Mouse (Mus musculus): ENCODE data around the gene Adora2b.
"Not testable (repeated sequence)": the region's sequence is repeated elsewhere in the genome, so short reads cannot be mapped to it uniquely, and the experiment has no call there.

The Adora2b gene

DNA sequence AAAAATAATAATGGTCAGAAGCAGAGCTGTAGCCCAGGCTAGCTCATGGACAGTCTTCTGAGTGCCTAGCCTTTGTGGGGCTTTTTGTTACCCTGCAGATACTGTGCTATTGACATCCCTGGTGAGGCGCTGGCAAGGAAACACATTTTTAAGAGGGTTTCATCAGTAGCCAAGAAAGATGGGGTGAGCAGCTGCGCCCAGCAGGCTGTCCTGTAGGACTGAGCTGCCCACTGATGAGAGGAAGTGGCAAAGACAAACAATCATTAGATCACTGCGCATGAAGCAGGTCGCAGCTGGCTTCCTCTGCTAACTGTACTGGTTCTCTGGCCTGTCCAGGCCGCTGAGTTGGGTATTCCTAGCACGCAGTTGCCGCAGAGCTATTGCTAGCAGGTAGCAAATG lies 14.8 kb downstream of the Adora2b start:
- DNase-seq (ENCODE audit: low spot score in 2 of 2), result no peak

DNA sequence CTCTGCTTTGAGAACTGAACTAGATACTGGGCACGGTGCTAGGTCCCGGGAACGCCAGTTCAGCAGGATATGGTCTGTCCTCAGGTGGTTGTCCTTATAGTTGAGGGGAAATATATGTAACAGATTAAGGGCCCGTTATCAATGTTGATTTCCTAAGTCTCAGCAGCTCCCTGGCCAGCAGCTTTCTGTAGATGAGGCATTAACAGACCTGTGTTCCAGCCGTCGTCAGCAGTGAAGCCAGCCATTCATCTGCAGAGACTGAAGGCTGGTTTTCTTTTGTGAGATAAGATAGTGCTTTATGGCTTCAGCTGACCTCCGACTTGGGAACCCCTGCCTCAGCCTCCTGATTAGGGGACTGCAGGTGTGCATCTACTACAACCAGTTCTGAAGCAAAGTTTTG lies 15.2 kb downstream of the Adora2b start:
- no peak for DNase-seq (ENCODE audit: low spot score in 2 of 2)

DNA sequence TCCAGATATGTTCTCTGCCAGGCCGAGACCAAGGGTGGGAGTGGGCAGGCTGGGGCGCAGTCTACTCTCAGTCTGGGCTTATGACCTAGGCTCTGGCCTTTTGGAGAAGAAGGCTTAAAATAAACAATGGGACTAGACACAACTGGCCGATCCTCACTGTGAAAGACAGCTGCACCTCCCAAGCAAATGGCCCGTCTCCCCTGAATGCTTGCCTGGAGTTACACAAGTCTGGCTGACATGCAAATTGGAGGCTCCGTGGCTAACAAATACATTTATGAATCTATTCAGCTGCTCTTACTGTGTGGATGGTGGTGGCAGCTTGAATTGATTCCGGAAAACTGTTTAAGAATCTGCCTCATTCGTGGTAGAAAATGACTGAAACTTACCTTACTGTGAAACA lies 16.9 kb downstream of the Adora2b start:
- DNase-seq (ENCODE audit: low spot score in 2 of 2), result no peak

DNA sequence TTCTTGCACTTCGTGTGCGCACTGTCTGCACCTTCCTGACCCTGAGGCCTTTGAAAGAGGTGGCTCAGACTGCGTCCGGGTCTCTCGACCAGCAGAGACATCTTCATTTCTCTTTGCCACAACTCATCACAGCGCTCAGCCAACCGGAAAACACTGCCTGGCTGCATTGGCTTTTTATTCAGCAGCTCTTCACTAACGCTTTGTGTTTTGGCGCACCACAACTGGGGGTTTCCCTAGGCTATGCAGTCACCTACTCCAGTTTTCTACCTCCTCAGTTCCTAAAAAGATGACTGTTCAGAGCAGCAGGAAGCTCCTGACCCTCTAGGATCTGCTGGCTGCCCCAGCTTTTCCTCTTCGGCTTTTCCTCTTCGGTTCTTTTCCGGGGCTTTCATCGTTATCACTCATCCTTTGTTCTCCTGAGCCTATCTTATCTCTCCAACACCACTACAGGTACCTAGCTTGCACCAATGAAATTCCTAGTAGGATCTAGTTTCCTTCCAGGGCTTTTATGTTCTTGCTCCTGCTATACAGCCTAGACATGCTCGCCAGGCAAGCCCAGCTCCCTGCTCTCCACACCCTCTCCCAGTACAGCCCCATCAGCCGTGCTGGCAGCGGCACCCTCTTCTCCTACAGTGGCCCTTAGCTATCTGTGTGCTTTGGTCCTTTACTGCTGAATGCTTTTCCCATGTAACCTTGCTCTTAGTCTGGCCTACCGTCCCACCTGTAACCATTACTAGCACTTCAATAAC lies 17.9 kb downstream of the Adora2b start:
- DNase-seq (ENCODE audit: low spot score in 2 of 2), result no peak

DNA sequence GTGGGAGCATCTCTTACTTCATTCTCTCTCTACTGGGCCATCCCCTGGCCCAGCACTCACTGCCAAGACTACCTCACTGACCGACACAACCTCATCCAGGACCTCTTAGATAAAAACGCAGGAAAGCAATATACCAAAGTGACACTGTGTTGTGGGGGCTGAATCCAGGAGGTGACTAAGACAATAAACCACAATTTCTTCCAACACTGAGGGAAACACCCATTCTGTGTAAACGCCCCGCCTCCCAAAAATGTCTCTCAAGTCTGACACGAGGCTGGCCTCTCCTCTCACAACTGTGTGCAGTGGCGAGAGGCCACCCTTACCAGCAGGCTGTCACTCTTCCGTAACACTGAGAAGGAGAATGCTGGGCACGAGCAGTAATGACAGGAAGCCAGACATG lies 19.6 kb downstream of the Adora2b start:
- DNase-seq (ENCODE audit: low spot score in 2 of 2), result no peak

DNA sequence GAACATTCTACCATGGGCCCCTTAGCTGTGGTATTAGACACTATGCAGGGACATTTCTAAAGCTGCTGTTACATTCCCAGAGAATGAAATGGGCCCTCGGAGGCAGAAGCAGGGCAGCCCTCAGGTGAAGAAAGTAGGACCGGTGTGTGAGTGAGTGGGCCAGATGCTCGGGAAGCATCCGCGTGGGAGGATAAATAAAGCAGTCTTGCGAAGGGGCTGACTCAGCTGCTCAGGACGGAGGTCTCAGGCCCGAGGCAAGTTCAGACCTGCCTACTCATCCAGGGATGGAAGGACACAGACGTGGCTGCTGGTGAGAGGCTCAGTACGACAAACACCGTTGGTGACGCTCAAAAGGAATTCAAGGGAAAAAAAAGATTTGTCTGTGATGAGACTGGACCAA lies 20.3 kb downstream of the Adora2b start:
- no peak for DNase-seq (ENCODE audit: low spot score in 2 of 2)

DNA sequence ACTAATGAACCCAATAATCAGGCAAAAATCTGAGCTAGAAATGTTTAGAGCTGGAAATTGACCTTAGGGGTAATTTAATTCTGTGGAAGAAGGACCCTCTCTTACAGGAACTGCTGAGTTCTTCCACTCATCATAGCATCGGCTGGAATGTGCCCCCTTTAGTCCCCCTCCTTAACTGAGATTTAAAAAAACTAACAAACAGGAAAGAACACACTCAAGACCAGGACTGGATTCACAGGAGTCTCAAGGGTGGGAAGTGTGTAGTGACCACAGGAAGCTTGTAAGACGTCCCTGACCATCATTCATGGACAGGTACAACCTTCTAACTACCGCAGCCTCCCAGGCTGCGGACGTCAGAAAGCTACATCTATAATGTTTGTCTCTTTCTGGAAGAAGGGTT lies 22.1 kb downstream of the Adora2b start:
- DNase-seq (ENCODE audit: low spot score in 2 of 2), result no peak

DNA sequence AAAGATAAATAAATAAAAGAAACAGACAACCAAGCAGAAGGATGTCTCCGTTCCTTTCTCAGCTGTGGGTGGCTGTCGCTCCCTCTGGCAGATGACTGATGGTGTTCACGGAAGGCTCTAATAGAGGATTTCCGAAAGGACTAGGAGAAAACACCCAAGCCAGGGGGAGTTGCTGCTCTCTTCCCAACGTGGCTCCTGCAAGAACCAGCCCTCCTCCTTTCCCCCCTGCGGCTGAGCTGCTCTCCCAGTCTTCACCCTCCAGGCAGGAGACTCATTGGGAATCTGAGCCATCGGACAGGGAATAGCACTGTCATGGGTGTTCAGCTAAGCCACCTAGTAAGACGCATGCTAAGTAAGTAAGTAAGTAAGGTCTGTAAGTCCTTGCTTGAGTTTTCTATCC lies 28.3 kb downstream of the Adora2b start:
- no peak for DNase-seq (ENCODE audit: low spot score in 2 of 2)

DNA sequence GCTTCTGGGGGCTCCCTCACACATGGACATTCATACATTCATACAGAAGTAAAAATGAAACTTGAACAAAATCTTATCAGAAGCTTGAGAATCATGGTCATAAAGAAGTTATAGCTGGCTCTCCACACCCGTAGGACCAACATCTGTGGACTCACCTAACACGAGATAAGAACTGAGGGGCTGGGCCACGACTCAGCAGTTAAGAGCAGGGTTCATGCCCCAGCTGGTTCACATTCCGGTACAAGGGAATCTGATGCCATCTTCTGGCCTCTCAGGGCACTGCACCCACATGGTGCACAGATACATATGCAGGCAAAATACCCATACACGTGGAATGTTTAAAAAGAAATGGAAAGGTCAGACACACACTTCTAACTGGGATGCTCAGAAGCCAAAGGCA lies 29.2 kb downstream of the Adora2b start:
- DNase-seq (ENCODE audit: low spot score in 2 of 2), result peak; percentile 72 to 87

DNA sequence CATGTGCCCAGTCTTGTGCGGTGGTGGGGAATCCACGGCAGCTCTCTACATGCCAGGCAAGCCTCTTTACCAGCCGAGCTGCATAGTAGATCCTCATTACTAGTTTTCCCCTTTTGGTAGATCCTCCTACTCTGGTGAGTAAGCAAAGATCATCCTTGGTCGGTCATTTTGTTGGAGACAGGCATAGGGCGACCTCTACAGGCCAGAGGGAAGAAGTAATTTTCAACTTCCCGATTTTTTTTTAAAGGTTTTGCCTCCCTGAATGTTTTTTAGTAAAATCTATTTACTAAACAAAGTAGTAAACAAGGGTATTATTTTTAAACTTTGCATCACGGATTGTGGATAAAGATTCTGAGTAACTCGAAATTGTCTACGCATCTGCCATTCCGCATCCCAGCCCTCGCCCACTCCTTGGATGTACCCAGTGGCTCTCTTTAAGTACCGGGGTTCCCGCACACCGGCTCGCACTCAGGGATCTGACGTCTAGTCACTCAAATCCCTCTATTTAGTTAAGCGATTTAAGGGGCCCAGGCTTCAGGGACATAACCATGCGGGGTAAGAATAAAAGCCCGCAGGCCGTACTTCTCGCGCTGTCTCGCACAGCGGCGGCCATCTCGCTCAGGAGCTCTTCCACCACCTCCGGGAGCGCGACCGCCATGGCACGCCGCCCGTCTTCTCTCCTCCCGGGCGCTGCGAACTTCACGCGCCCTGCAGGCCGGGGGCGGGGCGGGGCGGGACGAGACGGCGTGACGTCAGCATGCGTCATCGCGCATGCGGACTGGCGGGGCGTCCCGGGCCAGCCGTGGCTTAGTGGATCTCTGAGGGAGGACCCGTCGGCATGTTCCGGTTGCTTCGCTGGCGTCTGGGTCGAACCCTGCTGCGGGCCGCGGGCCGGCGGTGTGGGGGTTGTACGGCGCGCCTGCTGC lies 32.2 kb downstream of the Adora2b start, which contains the start of the genes Zswim7 and Ttc19:
Gene Zswim7 (minus strand): TSS at position 701 of the 926 bp plus-strand sequence.
Gene Ttc19 (plus strand): TSS at position 799 of the 926 bp plus-strand sequence.
- DNase-seq (ENCODE audit: low spot score in 2 of 2), result peak; percentile 93 to 94

DNA sequence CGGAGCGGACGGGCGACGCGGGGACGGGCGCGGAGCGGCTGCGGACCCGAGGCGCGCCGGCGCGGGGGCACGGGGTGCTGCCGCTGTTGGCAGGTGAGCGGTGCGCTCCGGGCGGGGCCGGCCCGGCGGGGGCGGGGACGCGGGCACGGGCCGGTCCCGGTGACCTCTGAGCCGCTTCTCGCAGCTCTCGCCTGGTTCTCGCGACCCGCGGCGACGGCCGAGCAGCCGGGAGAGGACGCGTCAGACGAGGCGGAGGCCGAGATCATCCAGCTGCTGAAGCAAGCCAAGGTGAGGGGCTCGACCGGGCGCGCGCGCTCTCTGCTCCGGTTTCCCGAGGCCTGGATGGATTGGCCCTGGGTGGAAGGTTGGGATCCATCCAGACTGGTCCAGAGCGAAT lies 32.8 kb downstream of the Adora2b start:
- no peak for DNase-seq (ENCODE audit: low spot score in 2 of 2)

DNA sequence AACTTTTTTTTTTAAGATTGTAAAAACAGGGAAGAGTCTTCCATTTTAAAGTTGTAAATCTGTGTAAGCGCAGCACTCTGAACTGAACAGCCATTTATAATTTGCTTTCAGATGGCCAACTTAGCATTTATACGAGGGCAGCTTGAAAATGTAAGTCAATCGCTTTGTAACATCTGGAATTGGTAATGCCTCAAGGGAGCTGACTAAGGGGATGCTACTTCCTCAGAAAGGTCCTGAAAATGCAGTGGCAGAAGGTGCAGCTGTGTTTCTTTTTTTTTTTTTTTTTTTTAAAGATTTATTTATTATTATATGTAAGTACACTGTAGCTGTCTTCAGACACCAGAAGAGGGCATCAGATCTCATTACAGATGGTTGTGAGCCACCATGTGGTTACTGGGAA lies 35.2 kb downstream of the Adora2b start:
- DNase-seq (ENCODE audit: low spot score in 2 of 2), result not testable (repeated sequence)

DNA sequence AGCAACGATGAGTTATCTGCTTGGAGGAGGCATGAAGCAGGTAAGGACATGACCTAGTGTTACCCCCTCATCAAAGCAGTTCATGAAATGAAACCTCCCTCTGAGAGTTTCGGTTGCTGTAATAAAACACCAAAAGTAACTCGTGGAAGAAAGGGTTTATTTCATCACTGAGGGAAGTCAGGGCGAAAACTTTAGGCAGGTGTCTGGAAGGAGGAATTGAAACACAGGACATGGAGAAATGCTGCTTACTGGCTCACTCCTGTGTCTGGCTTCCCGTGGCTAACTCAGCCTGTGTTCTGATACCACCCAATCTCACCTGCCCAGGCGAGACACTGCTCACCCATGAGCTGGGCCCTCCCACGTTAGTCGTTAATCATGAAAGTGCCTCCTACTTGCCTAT lies 36.2 kb downstream of the Adora2b start:
- DNase-seq (ENCODE audit: low spot score in 2 of 2), result no peak

DNA sequence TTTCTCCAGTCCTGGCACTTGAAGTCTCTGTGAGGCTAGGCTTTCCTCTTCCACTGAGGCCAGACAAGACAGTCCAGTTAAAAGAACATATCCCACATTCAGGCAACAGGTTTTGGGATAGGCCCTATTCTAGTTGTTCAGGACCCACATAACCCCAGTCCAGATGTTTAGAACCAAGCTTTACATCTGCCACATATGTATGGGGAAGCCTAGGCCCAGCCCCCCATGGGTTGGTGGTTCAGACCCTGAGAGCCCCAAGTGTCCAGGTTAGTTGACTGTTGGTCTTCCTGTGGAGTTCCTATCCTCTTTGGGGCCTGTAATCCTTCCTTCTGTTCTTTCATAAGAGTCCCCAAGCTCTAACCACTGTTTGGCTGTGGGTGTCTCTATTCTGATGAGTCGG lies 38.9 kb downstream of the Adora2b start:
- no peak for DNase-seq (ENCODE audit: low spot score in 2 of 2)

DNA sequence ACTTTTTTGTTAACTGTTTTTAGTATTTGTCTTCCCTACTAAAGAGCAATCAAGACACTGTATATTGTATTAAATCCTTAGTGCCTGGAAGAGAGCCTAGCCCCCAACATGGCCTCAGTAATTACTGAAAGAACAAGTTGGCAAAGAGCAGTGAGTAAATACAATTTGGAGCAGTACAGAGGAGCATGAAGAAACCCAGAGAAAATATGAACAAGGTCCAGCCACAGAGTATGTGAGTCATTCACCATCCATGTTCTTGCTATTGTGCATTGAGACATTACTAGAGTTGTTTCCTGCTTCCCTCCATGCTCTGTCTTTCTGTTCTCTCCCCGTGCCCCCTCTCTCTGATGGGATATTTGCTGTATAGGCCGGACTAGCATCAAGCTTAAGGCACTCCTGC lies 45.3 kb downstream of the Adora2b start:
- no peak for DNase-seq (ENCODE audit: low spot score in 2 of 2)

DNA sequence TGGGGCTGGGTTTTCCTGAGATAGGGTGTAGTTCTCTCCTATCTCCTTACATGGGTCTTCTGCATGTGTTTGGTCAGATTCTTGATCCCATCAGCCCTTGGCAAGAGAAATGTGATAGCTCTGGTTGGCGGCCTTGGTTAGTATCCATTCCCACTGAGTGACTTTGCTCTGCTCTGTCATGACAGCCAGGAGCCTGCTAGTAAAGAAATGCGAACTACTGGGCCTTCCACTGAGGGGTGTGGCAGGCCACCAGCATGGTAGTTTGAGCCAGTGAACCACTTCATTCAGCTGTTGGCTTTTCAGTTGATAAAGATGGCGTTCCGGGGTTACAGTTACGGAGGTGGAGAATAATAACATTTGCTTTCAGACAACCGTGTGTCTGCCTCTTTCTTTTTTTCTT lies 50.1 kb downstream of the Adora2b start:
- DNase-seq (ENCODE audit: low spot score in 2 of 2), result no peak

DNA sequence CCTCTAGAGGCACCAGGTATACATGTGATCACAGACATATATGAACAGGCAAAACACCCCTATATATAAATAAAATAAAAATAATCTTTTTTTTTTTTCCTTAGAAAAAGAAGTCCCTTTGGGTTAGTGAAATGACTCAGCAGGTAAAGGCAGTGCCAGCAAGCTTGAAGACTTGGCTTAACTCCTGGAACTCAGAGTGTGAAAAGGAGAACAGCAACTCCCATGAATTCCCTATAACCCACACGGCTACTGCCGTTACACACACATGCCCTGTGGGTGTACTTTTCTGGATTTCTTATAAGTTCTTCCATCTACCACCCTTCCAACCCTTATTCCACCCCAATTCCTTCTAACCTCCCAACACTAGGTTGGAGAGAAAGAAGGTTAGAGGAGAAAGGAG lies 57.1 kb downstream of the Adora2b start:
- DNase-seq (ENCODE audit: low spot score in 2 of 2), result no peak

DNA sequence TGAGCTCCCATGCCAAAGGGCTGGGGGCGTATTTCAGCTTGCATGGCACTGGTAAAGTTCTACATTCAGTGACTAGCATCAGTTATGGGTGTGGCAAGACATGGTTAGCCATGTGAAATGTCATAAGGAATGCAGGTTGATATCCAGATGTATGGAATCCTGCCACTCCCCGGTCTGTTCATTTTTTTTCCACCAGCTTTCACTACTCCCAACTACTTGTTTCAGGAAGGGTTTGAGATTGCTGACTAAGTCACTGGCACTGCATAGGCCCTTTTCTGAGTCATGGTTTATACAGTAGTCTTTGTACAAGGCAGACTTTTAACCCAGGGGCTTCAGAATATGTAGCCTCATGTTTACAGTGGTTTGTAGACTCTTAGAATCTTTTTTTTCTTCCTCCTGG lies 60.5 kb downstream of the Adora2b start:
- no peak for DNase-seq (ENCODE audit: low spot score in 2 of 2)

DNA sequence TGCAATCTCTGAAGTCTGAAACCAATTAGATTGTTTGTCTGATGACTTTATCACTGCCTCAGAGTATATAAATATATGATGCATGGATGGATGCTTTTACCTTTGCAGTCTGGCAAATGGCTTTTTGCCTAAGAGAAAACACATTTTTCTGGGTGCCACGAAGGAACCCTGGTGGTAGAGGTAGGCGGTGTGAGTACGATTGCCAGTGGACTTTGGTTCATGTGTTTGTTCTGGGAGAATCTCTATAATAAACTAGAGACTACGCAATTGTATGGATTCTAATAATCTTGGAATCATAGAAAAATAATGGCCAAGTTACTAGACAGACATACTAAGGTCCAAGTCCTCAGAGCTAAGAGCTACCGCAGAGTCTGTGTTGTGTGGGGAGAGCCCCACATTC lies 66.2 kb downstream of the Adora2b start:
- DNase-seq (ENCODE audit: low spot score in 2 of 2), result no peak
